Mouse (Mus musculus) testis, postnatal 14 days (tissue): ENCODE measurements around the gene Gm44511.
"Not testable (repeated sequence)": the region's sequence is repeated elsewhere in the genome, so short reads cannot be mapped to it uniquely, and the experiment has no call there.

ENCODE experiments used
- DNase-seq: peaks from one replicate; pipeline ENCODE4 v3.0.0; 2021; ENCODE audit warnings: low spot score

Gene Gm44511

DNA sequence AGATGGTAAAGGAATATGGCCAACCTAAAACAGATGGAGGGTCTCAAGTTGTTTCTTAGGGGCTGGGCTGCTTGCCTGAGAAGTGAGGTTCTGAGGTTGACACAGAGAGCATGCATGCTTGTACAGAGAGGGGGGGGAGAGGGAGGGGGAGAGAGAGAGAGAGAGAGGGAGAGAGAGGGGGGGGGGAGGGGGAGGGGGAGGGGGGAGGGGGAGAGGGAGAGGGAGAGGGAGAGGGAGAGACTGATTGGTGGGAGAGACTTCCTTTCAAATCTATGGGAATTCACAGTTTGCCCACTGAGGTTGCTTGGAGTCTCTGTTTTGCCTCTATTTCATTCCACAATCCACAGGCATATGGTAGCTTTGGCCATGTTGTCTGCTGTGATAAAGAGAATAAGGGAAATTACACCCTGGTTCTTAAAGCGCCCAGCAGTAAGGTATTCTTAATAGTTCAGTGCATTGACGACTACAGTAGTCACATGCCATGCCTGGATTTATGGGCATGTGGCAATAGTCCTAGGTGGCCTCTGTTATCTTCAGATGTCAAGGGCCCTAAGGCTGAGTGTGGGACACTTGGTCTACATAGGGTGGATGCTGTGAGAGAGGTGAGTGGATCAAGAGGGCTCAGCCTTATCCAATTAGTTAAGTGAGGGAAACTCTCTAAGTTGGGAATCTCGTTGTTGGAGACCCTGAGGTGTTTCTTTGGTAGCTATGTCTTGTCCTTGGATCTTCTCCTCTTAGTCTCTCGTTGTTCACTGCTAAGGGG is 15.4 kb upstream of the Gm44511 start:
- DNase-seq, result no peak

DNA sequence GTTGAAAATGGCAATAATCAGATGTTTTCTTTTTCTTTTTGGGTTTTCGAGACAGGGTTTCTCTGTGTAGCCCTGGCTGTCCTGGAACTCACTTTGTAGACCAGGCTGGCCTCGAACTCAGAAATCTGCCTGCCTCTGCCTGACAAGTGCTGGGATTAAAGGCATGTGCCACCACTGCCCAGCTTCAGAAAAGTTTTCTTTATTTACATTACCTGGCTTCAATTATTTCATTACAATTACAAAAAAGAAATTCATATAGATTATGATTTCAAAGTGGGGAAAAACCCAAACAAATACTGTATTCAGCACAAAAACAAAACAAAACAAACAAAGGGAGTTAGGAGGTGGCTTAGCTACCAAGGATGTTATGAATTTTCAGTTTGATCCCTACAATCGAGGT is 14.6 kb upstream of the Gm44511 start:
- DNase-seq, result not testable (repeated sequence)

DNA sequence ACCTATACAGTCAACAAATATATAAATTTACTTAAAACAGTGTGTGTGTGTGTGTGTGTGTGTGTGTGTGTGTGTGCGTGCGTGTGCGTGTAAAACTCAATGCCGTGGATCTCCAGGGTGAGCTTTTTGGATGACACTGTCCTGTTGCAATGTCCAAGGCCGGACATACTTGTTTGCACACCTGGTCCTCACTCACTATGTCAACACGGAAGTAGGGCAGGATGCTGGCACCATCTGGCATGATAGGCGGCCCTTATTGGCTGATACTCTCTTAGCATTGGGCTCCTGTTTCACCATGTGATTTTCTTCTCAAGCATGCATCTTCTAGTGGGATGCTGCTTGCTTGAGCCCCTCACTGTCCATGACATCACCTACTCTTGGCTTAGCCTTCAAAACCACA is 13.8 kb upstream of the Gm44511 start:
- no peak for DNase-seq

DNA sequence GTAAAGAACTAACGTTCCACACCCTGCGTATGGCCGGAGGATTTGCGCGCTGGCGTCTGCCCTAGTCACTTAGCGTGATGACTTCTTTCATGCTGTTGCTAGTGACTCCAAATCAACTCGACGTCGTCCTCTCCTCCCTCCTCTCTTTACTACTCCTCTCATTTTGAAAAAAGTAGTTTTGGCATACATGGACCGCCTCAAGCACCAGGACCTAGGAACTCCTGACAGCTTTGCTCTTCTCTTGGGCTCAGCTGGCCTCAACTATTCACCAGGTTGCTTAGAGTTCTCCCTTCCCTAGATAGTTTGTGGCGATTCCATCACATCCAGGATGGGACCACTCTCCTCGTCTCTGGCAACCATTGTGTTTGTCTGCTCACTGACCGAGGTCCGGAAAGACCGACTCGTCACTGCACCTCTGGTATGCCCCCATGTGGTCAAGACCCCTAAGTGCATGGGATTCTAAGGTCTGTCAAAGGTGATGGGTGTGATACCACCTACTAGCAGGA is 13.2 kb upstream of the Gm44511 start:
- DNase-seq, result peak; percentile 78

DNA sequence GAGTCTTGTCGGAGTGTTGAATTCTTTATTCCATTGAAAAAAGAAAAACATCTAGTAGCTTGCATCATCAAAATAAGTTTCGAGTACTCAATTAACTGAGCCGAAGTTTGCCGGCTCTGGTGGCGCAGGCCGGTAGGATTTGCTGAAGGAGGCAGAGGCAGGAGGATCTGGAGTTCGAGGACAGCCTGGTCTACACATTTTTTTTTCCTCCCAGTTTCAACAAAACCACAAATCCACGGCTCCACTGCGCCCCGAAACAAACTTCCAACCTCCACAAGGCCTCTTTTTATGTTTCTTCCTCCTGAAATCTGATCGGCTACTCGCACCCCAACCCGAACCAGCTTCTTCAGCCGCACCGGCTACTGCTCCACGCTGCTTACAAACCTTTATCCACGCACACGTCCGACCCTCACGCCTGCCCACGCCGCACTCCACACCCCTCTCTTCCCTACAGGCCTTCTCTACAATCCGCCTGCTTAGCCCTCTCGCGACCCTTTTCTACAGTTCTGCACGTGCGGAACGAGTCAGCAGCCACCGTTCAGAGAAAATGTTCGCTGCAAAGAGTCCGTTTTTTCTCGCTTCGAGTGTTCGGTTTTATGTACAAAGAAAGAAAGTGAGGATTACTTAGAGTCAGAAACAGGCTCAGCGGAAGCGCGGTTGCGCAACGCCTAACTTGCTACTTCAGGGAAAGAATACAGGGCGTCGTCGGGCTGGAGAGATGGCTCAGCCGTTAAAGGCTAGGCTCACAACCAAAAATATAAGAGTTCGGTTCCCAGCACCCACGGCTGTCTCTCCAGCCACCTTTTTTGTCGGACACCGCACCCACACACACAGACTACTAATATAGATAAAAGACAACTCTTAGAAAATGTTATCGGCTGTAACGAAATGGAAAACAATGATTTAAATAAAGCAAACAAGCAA is 12.5 kb upstream of the Gm44511 start:
- peak; percentile 79 for DNase-seq

DNA sequence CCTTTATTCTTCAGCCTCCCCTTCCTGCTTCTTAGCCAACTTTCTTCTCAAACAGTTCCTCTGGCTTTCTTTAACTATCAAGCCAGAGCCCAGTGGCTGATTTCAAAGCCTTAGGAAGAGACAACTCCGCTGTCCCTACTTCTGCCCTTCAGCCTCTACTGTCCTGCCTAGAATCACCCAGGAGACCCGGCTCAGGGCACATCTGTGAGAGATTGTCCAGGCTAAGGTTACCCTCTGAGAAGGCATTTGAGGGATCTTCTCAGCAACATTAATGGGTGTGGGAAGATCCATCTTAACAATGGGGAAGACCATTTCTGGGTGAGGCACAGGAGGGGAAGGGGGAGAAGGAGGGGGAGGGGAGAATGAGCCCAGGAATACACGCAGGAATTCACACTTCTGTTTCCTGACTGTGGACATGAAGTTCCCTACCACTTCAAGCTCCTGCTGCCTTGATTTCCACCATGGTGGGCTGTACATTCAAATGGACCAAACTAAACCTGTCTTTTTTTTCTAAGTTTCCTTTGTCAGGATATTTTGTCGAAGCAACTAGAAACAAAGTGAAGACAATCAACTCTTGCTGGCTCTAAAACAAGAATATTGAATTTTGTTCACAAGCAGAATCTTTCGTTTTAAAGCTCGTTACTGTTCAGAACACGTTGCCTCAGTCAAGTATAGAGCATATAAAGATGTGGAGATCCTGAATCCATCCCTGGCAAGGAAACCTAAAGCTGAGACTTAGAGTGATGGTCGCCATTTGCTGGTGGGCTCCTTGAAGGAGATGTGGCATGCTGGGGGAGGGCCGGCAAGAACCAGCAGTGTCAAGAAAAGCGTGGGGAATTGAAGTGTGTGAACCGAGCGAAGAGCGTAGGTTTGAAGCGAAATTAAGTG is 11.6 kb upstream of the Gm44511 start:
- no peak for DNase-seq

DNA sequence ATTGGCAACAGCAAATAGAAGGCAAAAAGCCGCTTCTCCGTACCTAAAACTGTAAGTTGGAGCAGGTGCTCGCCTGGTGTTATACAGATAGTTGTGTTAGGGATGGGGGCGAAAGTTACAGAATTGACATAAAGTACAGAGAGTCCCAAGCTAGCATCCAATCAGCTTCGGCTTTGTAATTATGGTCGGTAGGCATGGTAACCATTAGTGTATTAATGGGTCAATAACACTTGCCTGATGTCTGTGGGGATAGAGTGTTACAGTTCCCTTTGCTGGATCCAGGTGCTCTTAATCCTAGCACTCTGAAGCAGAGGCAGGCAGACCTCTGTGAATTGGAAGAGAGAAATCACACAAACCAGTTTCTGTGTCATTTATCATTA is 10.8 kb upstream of the Gm44511 start:
- DNase-seq, result no peak

DNA sequence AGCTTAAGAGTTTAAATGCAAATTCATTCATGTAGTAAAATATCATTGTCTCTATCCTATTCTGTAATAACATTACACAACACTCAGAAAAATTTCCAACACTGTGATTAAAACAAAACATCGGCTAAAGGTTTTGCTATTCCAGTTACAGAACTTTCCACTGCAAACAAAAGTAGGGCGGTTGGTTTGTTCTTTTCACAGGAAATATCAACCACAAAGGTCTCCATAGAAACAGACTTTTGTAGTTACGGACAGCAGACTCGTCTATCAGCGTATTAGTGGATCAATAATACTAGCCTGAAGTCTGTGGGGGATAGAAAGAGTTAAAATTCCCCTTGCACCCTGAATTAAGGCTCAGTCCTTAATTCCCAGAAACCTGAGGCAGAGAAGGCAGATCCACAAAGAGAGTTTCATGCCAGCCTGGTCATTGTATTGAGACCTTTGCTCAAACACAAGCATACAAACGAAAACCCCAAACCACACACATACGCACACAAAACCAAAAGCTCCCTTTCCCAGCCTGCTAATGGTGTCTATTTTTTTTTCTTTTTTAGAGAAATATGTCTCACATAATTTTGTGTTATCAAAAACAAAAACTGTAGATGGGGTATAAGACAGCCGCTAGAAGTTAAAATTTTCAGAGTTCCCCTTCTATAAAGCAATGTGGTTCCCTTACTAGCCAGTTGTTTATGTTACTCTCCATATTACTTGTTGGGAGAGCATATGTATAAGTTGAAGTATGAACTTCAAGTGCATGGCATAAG is 10.3 kb upstream of the Gm44511 start:
- DNase-seq, result no peak

DNA sequence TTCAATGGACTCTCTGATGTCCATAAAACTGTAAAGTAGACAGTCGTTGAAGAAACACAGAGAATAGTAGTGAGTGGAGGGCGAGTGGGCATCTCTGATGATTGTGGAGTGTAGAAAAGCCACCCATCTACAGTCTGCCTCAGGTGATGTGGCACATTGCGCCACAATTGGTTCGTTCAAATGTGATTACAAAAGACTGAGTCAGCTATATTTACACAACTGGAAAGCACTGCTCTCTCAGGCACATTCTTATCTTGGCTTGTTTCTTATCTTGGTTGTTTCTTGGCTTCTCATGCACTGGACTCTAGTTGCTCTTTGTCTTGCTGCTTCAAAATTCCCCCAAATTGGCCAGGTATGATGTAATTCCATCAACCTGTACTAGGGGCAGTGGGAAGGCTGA is 9.5 kb upstream of the Gm44511 start:
- no peak for DNase-seq

DNA sequence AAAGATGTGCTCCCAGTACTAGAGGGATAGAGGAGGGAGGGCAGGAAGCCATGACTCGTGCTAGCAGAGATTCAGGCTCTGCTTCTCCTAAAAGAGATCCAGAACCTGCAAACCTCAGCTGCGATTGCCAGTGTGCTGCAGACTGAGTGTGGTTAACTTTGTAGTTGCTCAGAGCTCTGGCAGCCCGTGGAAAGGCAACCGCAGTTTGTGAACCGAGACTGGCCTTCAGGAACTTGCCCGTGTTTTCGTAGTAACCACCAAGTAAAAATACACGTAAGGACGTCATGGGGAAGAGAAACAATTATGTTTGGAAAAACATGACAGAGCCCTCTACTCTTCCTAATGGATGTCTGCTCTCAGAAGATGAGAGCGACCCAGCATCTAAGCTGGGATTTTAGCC is 6.9 kb upstream of the Gm44511 start:
- no peak for DNase-seq

DNA sequence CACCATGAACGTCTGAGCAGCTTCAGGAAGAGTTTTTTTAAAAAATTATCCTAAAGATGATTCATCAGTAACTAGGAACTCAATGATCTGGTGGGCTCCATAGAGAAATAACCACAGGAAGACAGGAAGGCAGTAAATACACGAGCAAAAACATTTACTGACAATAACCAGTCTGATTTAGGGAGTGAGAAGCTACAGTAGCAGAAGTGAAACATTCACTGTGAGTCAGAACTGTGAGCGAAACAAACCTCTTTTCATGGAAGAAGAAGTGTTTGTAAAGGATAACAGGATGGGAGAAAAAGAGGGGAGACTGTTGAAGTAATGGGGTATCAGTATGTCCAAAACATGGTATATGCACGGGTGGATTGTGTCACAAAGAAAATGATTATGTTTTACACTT is 3.7 kb upstream of the Gm44511 start:
- DNase-seq, result no peak

DNA sequence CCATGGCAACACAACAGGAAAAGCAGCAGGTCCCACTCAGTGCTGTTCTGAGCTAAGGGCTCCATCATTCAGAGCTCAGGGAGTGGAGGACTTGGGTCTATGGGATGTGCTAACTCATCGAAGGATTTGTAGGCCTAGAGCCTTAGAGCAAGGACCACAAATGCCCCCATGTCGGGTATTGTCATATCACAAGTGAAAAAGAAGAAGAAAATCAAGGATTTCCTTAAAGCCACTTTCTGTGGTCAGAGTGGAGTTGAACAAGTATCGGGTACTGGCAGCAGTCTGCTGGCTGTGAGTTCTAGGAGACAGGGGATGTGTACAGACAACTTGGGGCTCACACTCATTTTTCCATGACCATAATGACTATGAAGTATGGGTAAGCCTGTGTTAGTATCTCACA is 666 bp upstream of the Gm44511 start:
- DNase-seq, result no peak

DNA sequence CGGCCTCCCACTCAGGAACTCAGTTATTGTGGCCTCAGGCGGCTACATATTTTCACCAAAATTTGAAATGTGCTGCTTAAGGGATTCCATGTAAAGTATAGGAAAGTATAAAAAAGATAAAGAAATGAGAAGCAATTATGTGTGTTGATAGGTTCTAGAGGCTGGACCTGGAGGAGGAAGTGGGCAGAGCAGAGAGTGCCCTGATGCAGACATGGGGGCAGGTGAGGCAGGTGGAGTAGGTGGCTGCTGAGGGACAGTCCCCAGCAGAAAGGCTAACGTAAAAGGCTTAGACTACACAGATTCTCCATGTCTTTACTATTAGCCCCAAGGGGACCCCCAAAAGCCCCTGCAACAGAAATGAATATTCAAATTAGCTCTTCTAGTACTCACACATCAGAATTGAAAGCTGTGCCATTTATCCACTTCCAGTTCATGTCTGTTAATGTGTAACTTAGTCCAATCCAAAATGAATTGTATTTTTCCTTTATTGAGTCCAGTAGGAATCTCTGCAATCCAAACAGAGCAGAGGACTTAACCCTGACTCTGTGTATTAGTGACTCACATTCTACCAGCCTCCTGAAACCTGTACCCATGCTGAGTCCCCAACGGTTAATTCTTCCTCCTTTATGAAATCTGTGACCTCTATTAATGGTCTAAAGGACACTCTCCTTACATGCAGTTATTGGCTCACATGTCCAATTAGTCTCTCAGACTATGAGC is 7.9 kb downstream of the Gm44511 start:
- no peak for DNase-seq

DNA sequence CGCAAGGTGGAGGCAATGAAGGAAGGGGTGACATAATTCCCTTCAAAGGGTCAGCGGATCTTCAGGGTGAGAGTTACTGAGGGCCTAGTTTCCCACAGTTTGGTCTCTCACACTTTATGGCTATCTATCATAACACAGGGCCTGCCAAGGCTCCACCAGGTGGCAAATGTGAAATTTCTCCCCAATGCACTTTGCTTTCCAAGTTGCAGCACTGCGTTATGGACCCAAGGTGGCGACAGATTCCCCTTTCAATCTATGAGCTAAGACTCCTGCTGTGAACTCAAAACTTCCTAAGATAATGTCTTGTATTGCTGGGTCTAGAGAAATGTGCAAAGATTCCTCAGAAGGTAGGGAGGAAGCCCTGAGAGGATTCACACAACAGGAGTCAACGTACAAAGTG is 17.6 kb downstream of the Gm44511 start:
- no peak for DNase-seq

DNA sequence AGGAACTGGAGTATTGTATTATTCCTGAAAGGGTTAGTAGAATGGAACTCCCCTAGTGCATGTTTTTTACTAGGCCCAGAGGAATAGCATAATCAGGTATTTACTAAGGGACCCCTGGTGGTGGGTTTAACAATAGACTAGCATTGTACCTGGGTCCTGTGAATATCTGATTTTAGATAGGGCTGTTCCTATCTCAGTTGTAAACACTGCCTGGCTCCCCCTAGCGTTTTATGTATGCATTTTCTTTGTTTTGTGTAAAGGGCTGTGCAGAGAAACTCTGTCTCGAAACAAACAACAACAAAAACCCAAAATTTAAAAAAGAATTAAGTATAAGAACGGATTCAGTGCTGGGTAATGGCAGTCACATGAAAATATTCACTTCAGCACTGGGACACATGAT is 19.1 kb downstream of the Gm44511 start:
- no peak for DNase-seq

DNA sequence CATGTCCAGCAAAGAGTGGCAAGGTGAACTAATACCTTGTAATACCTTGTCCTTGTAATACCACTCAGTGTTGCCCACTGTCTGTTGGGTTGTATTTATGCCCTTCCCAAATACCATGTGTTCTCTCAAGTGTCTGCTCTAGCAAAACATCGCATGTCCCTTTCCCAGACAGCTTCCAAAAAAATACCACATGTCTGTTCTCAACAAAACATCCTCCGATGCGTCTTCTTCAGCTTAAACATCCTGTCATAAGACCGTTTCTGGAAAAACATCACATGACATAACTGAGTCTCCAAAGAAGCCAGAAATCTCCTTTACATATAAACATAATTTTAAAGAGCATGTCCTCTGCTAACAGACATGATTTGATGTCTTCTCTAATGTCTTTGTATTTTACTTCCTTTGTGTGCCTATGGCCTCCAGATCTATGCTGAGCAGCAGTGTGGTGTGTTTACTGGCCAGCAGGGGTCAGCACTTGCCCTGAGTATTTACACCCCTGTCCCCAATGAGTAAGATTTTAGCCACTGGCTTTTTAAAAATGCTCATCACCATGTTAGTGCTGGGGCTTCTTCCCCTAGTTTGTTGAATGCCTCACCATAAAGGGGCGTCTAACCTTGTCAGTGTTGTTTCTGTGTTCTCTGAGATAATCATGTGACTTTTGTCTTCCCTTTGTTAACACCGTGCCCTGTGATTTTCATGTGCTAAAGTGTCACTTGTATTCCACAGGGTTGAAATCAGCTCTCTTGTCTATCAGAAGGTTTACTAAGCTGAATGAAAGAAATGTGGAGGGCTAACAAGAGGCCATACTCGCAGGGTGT is 21.1 kb downstream of the Gm44511 start:
- not testable (repeated sequence) for DNase-seq

DNA sequence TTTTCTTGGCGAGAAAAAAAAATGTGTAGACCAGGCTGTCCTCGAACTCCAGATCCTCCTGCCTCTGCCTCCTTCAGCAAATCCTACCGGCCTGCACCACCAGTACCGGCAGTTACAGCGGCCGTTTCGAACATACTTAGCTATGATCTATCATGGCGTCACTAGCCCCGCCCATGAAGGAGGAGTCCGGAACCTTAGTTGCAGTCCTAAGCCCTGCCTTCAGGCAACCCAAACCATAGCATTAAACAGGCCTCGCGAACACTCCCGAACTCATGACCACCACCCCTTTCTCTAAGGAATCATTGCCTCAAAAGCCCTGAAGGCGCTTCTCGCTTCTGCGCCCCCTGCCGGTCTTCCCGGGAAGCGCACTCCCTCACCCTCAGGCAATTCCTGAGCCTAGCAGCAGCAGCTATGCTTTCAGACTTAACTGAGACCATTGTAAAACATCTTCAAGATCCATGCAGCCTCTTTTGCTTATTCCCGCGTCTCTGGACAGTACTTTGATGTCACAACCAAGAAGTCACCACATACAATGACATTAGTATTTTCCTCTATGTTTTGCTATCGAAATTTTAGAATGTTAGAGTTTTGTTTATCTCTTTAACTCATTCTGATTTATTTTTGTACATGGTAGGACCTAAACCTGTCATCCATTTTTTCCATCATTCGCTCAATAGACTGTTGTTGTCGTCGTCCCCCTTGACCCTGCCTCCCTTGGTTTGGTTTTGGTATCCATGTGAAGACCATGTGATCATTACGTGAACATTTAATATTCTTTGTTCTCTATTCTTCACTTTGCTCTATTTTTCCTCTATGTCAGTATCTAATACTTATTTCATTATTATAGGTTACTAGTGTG is 22.9 kb downstream of the Gm44511 start:
- peak; percentile 89 for DNase-seq

DNA sequence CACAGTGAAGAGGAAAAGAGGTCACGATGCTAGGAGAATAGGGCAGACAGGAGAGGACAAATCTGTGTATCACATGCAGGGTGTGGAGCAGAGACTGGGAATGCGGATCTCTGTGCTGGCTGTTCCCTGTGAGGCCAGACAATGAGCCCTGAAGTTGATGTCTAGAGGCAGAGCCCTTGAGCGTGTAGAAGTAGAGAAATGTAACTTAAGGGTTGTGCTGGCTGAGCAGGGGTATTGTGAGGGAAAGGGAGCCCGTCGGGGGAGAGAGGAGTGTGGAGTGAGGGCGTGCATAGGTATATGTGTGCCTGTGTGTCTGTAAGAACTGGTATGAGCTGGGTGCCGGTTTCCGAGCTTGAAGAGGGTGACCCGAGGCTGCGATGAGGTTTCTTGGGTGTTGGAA is 23.6 kb downstream of the Gm44511 start:
- peak; percentile 24 for DNase-seq

DNA sequence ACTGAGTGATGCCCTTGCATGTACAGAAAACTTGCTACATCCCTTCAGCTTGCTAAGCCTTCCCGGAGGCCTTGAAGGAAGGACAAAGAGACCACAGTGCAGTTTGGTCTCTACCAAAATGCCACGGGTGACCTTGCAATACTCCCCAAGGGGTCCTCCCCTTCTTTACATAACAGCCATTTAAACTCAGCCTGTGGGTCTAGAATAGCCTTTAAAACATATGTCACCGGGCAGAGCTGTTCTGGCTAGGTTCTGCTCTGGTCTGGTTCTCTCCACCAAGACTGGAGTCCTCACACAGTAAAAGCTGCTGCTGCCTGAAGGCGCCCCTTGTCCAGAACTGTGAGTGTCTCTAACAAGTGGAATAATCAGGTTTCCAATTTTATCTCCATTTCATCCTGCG is 25.4 kb downstream of the Gm44511 start:
- DNase-seq, result not testable (repeated sequence)
